Mouse (Mus musculus) erythroblast, adult 5-6 weeks (primary cell): ENCODE data around the gene Rxrb. TPM values are rescaled to one million over a fixed set of nuclear protein-coding genes. Genes with fewer than 3 reads are reported as not detected.
"Not testable (repeated sequence)": the region's sequence is repeated elsewhere in the genome, so short reads cannot be mapped to it uniquely, and the experiment has no call there.

Experiments used
- ATAC-seq: replicated peaks from 2 replicates; pipeline ENCODE4 v1.8.0; 2016; ENCODE audit warnings: moderate number of reproducible peaks, mild to moderate bottlenecking, moderate TSS enrichment, inconsistent platforms; ENCODE audit not compliant: poor library complexity, low FRiP score, severe bottlenecking
- total RNA-seq, 2 experiments: library from RNA; stranded (forward) in 1 of 2; stranded (reverse) in 1 of 2; fragments of 150-400 nt in 1 of 2; fragments of 200-764, 138-1000 nt in 1 of 2; gene quantifications; 2 replicates each; pipeline versions ENCODE4 v1.2.3 to v1.2.4; 2015 to 2017; ENCODE audit warnings: low replicate concordance in 2 of 2

The Rxrb gene
- total RNA-seq (2015; ENCODE audit: low replicate concordance), result 7.1 and 8.3 TPM in 2 replicates
- 10.7 and 12.0 TPM in 2 replicates for total RNA-seq (2017; ENCODE audit: low replicate concordance)

GRCm38 (mm10) chr17:34031465-34032173 is at the start of gene Rxrb, which contains the start of gene Slc39a7:
TSS of gene Rxrb (plus strand) at chr17:34031812.
TSS of gene Slc39a7 (minus strand) at chr17:34031682.
- peak; percentile 78 for ATAC-seq

DNA sequence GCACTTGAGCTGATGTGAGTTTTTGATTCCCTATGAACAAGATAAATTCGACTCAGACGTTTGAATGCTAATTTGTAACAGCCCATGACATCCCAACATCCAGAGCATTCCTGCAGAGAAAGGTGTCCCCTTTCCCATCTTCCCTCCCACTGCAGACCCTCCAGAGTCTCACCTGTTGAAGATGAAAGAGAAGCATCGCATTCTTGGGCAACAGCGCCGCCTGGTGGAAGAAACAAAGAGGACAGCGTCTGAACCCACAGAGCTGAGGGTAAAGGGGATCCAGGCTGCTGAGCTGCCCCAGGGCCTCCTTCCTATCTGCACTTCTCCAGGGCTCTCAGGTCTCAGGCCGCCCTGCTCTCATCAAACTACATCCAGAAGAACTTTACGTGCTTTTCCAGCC is 49.5 kb upstream of the Rxrb start:
- not testable (repeated sequence) for ATAC-seq

DNA sequence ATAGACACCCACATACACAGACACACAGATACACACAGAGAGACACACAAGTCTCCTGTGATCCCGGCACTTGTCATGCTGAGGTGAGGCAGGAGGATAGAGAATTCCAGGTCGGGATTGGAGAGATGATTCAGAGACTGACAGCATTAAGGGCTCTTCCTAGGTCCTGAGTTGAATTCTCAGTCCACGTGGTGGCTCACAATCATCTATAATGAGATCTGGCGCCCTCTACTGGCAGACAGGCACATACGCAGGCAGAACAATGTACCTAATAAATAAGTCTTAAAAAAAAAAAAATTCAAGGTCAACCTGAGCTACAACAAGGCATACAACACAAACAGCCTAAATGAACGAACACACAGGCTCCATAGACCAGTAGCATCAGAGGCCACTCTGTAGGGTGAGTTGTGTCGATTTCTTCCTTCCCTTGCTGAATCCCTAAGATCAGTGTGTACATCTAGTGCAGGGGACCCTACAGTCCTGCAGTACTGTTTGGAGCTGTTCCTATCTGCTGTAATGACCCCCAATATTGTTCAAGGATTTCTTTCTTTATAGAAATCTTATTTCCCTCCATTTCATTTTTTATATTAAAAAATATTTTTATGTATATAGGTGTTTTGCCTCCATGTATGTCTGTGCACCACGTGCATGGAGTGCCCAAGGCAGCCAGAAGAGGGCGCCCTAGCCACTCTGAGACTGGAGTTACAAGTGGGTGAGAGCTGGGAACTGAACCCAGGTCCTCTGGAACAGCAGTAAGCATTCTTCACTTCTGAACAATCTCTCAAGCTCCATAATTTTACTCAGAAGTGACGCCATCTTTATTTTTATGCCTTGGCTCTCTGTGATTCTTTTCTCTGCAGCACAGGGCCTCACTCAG is 39.6 kb upstream of the Rxrb start:
- peak; percentile 83 for ATAC-seq

DNA sequence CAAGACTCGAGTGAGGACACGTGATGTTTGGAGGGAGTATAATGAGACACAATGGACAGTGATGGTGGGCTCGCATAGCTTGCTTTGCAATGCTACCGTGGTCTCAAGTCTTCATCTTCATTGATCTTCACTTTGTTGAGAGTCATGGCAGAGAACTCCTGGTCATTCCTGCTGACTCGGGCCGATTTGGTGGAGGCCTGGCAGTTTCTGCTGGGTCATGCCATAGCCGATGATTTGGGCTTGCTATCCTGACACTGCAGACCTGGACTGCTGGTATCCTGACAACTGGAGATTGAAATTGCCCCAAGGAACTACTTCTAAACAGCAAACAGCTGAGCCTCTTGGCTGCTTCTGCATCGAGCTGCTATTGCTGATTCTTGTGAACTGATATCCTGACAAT is 36.7 kb upstream of the Rxrb start:
- ATAC-seq, result no peak

DNA sequence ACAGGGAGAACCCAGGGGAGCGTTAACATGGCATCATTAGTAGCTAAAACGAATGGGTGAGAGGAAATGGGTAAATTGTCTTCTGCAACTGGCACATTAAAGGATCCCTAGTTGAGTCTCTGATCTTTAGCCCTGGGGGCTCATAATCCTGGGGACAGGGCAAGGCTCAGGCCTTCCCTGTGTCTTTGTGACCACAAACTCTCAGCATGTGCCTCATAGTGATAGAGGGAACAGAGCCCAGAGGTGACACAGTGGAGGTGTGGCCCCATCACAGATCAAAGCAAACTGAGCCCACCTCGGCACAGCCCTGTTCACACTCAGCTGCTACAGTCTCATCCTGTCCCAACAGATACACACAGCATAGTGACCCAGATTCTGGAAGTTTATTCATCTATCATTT is 36.0 kb upstream of the Rxrb start:
- no peak for ATAC-seq

GRCm38 (mm10) chr17:33997025-33997424 is 34.6 kb upstream of the Rxrb start:
- not testable (repeated sequence) for ATAC-seq

- not testable (repeated sequence) for ATAC-seq
These were observed 32.9 kb upstream of the Rxrb start for GRCm38 (mm10) chr17:33998697-33999096.

DNA sequence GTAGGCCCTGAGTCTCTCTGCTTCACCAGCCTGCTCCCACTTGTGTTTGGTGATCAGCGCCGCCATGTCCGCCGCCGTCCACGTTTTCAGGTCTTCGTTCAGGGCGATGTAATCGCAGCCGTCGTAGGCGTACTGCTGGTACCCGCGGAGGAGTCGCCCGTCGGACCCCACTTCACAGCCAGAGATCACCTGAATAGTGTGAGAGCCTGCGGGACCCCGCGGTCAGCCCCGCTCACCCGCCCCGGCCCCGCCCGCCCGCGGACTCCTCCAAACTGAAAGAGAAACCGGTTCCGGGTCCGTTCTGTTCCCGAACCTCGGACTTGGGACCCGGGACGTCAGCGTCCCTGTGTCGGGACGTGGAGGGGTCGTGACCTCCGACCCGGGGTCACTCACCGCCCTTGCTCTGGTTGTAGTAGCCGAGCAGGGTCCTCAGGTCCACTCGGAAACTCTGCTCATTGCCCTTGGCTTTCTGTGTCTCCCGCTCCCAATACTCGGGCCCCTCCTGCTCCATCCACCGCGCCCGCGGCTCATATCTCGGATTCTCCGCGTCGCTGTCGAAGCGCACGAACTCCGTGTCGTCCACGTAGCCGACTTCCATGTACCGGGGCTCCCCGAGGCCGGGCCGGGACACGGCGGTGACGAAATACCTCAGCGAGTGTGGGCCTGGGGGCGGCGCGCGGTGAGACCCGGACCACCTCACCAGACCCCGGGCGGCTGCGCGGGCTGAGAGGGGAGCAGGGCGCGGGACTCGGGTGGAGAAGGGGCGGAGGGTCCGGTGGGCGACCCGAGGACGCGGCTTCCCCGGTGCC is 32.1 kb upstream of the Rxrb start:
- 0 out of 2 replicates have a peak, but pooled peaks have one; percentile 42 for ATAC-seq

DNA sequence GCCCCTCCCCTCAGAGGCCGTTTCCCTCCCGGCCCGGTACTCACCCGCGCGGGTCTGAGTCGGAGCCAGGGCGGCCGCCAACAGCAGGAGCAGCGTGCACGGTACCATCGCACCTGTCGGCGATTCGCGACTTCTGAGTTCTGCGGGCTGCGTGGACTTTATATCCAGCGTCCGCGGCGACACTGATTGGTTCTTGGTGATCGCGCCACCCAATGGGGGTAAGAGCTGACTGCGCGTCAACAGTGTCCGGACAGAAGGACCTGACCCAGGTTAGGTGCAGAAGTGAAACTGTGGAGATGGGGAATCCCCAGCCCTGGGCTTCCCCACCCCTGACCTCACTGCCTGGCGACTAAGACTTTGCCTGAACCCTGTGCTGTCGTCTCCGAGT is 31.5 kb upstream of the Rxrb start, which contains the start of gene H2-K1:
TSS of gene H2-K1 (minus strand) at position 198 of the 388 bp plus-strand sequence.
- peak; percentile 93 for ATAC-seq

GRCm38 (mm10) chr17:34000796-34001195 is 30.8 kb upstream of the Rxrb start:
- not testable (repeated sequence) for ATAC-seq

GRCm38 (mm10) chr17:34003426-34003825 is 28.2 kb upstream of the Rxrb start:
- ATAC-seq, result no peak

DNA sequence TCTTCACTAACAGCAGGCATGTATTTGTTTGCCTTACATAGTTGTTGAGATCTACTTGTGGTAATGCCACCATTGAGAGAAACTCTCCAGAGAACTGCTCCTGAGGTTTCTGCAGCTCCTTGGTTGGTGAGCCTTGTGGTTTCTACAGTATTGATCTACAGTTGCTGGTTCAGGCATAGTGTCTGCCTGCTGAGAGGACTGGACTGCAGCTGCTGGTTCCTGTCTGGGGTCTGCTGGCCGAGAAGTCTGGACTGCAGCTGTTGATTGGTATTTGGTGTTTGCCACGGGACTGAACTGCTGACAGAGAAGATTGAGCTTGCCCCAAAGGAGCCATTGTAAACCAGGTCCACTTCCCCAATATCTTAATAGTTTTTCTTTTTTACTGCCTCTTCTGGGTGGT is 25.0 kb upstream of the Rxrb start:
- no peak for ATAC-seq

DNA sequence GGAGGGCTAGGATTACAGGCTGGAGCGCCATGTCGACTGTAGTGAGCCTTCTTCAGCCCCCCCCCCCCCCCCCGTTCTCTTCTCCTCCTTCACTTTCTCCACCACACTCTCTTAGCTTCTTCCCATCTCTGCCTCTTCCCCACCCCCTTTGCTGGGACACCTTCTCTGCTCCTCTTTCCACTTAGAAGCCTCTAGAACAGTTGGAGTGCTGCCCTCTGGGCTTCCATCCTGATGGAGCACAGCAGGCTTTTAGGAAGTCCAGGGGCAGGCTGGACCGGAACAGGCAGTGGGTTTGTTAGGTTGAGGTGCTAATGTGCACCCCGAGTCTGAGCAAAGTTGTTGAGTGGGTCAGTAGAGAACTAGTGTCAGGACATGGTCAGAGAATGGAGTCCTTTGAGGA is 21.5 kb upstream of the Rxrb start:
- no peak for ATAC-seq

DNA sequence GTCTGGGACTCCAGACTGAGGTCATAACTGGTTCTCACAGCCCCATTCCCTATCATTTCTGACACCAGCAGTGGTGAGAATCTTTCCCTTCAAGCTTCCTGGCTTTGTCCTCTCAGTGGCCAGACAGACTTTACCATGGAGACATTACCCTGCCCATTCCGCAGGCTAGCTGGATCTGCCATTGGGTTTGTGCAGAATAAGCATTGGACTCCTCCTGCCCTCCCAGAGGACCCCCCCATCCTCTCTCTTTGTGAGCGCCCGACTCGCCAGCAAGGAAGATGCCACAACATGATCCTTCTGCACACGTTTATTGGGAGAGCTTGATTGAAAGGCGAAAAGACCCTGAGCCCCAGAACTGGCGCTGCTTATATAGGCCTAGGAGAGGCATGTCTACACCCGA is 18.2 kb upstream of the Rxrb start:
- no peak for ATAC-seq

GRCm38 (mm10) chr17:34021539-34022413 is 9.8 kb upstream of the Rxrb start:
- no peak for ATAC-seq

GRCm38 (mm10) chr17:34022414-34022783 is 9.2 kb upstream of the Rxrb start:
- no peak for ATAC-seq

GRCm38 (mm10) chr17:34022987-34023386 is 8.6 kb upstream of the Rxrb start:
- no peak for ATAC-seq

- no peak for ATAC-seq
These were observed 7.9 kb upstream of the Rxrb start for GRCm38 (mm10) chr17:34023678-34024077.

DNA sequence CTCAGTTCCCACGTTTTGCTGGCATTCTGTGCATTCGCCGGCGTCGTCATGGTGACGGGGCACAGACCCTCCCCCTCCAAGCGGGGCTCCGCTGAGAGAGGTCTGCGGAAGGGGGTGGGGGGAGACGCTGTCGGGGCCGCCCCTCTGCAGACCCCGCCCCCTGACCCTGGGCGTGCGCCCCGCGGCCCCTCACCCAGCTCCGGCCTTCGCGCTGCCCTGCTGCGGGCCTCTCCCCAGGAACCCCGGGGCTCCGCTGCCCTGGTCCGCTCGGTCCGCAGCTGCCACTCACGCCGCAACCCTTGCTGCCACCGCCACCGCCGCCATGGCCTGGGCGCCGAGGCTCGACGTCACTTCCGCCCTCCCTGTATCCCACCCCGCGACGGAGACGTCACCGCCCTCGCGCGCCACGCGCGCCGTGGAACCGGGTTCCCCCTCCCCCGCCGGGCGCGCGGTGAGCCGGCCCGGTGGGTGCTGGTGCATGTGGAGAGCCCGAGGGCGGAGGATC is 7.2 kb upstream of the Rxrb start, which contains the start of gene Ring1:
TSS of gene Ring1 (minus strand) at position 364 of the 505 bp plus-strand sequence.
- ATAC-seq, result peak; percentile 38; the same call in 1 of the 2 replicates
